Mouse (Mus musculus): ENCODE results near the gene Kcnn4.

DNA sequence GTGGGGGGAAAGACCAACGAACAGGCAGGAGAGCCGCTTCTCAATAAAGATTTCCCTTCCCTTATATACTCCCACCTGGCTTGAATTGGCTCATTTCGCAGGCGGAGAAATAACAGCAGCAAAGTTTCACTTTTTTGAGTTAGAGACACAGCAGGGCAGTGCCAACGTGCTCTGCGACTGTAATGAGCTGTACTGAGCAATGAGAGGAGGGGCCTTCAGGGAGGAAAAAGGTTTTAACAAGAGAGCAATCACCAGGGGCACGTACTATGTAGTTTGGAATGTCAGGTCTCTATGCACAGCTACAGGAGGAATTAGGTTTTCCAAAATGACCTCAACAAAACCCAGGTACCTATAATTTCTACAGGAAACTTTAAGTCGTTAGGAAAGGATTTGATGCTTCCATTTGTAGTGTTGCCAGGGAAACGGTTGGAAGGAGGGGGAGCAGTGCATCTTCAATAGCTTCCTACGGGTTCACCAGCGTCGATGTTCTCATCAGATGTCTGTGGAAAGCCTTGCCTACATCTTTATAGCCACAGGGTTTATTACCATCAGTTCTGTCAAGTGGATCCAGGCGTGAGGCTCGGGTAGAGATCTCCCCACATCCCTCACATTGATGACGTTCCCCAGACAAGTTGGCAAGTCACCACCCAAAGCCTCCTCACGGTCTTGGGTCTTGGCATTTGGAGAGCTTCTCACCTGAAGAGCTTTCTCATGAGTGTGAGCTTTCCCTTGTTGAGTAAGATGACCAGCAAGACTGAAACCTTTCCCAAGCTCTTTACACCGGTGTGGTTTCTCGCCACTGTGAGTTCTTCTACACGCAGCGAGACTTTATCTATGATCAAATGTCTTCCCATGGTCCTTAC, 43.6 kb upstream of the Kcnn4 start:
- TF ChIP-seq CTCF (IDR thresholded peaks at IDR 0.05; ENCODE audit: borderline replicate concordance, insufficient read depth, low read depth, low read length) (no peak), POLR2A (IDR thresholded peaks at IDR 0.05; ENCODE audit: borderline replicate concordance, insufficient read depth, low read length) (no peak)

All from cerebellum, adult 2 months (tissue).